Mouse (Mus musculus) gastrocnemius, postnatal 4 days (tissue): ENCODE results near the gene Tmem95. TPM values are rescaled to one million over a fixed set of nuclear protein-coding genes. Genes with fewer than 3 reads are reported as not detected.
"Not testable (repeated sequence)": the region's sequence is repeated elsewhere in the genome, so short reads cannot be mapped to it uniquely, and the experiment has no call there.

Source experiments
- DNase-seq, 2 experiments: peaks; one replicate each; pipeline ENCODE4 v3.0.0; 2021 to 2022; ENCODE audit warnings: low spot score in 2 of 2, mixed read lengths in 2 of 2
- total RNA-seq, 2 experiments: library from RNA; stranded (reverse); gene quantifications; 2 replicates each; pipeline ENCODE4 v1.2.3; 2021

Tmem95 gene
- total RNA-seq, 2 experiments from 2014 or later, result not detected

- DNase-seq, result peak; percentile 82 to 86
Observed at GRCm38 (mm10) chr11:69880853-69881603, 3.2 kb upstream of the Tmem95 start, which contains the start of gene Kctd11. TSS of gene Kctd11 (minus strand) at chr11:69881406.

- peak in 1 of 2 experiments; percentile 69 for DNase-seq
Observed at GRCm38 (mm10) chr11:69880506-69880852, 2.7 kb upstream of the Tmem95 start.

GRCm38 (mm10) chr11:69879711-69880110, 1.9 kb upstream of the Tmem95 start:
- DNase-seq, result no peak

GRCm38 (mm10) chr11:69878952-69879351, 1.1 kb upstream of the Tmem95 start:
- no peak for DNase-seq

- DNase-seq, result no peak
Observed at GRCm38 (mm10) chr11:69878399-69878798, 581 bp upstream of the Tmem95 start.

- DNase-seq, result peak; percentile 74 to 87
Observed at GRCm38 (mm10) chr11:69876867-69877266, 951 bp downstream of the Tmem95 start.

- no peak for DNase-seq
Observed at GRCm38 (mm10) chr11:69876186-69876585, 1.6 kb downstream of the Tmem95 start.

- DNase-seq, result no peak
Observed at GRCm38 (mm10) chr11:69872451-69872850, 5.4 kb downstream of the Tmem95 start.

- DNase-seq, result no peak
Observed at GRCm38 (mm10) chr11:69871822-69872221, 6.0 kb downstream of the Tmem95 start.

GRCm38 (mm10) chr11:69870289-69871069, 7.3 kb downstream of the Tmem95 start:
- DNase-seq, result no peak

- DNase-seq, result no peak
Observed at GRCm38 (mm10) chr11:69867335-69867734, 10.5 kb downstream of the Tmem95 start.

GRCm38 (mm10) chr11:69865561-69865960, 12.3 kb downstream of the Tmem95 start:
- DNase-seq, result no peak

GRCm38 (mm10) chr11:69864138-69864860, 13.5 kb downstream of the Tmem95 start:
- DNase-seq, result no peak

- DNase-seq, result not testable (repeated sequence)
Observed at GRCm38 (mm10) chr11:69863729-69864128, 14.1 kb downstream of the Tmem95 start.

GRCm38 (mm10) chr11:69858113-69858998, 19.5 kb downstream of the Tmem95 start, which contains the start of gene Tnk1:
TSS of gene Tnk1 (minus strand) at chr11:69858730.
- DNase-seq, result no peak

GRCm38 (mm10) chr11:69855347-69855746, 22.5 kb downstream of the Tmem95 start:
- DNase-seq, result no peak

- no peak for DNase-seq
Observed at GRCm38 (mm10) chr11:69854680-69855079, 23.1 kb downstream of the Tmem95 start.

- no peak for DNase-seq
Observed at GRCm38 (mm10) chr11:69853994-69854393, 23.8 kb downstream of the Tmem95 start.

- no peak for DNase-seq
Observed at GRCm38 (mm10) chr11:69850754-69851153, 27.1 kb downstream of the Tmem95 start.

GRCm38 (mm10) chr11:69849884-69850283, 27.9 kb downstream of the Tmem95 start:
- DNase-seq, result no peak

- no peak for DNase-seq
Observed at GRCm38 (mm10) chr11:69849128-69849527, 28.7 kb downstream of the Tmem95 start.
